Mouse (Mus musculus) bone marrow, adult 2 months (tissue): ENCODE data around the gene Acadm.

Source experiments
- CTCF ChIP-seq: fragments of 200-500 bp; IDR thresholded peaks from 2 replicates; pipeline ENCODE4 v1.5.1; 2011; ENCODE audit warnings: low read length, control low read depth; ENCODE audit not compliant: control insufficient read depth, insufficient read depth
- POLR2A ChIP-seq: fragments of 200-500 bp; IDR thresholded peaks from 2 replicates; pipeline ENCODE4 v1.6.1; 2011; ENCODE audit warnings: low read depth, mild to moderate bottlenecking, control low read depth, low read length, borderline replicate concordance; ENCODE audit not compliant: control insufficient read depth

- TF ChIP-seq CTCF (no peak), POLR2A (no peak)
Measured at GRCm38 (mm10) chr3:153921147-153921910, 23.1 kb downstream of the Acadm start.
